ENCODE assay signal across 9 mouse cellular contexts in genomic region chr1:89941701-89942381, GRCm38 (mm10). TPM values are rescaled to one million over a fixed set of nuclear protein-coding genes. Genes with fewer than 3 reads are reported as not detected.
DNase-seq lines count a peak whose midpoint lies in the region; ATAC-seq lines count a peak whose summit lies in the region.
"Had no signal": no experiment of that assay in that cellular context is flagged by ENCODE, and none has a peak within 500 bp of the region (broad histone marks: within the 10 kb centered on the region; RNA-seq: fewer than 3 reads in every experiment).

No protein-coding gene starts in this region.

- H3K4me2 ChIP-seq in heart, embryonic 13.5 days, result peak overlapping the region; percentile 69
- H3K4me2 ChIP-seq in hindbrain, embryonic 16.5 days (ENCODE audit: low read length), result peak overlapping the region; percentile 70
- H3K4me2 ChIP-seq in neural tube, embryonic 12.5 days (replicated peaks), result peak overlapping the region; percentile 86

- H3K27ac ChIP-seq in heart, embryonic 13.5 days (replicated peaks), result no peak overlapping the region
- H3K27ac ChIP-seq in hindbrain, embryonic 16.5 days (ENCODE audit: low read depth, low read length), result 0 out of 2 replicates have a peak overlapping the region, but pooled peaks have one; percentile 49
- peak overlapping the region; percentile 72 for H3K27ac ChIP-seq in neural tube, embryonic 12.5 days

- under 1% methylated on average over 40 of the region's 40 CpGs for WGBS in heart, embryonic 13.5 days
- under 1% methylated on average over 40 of the region's 40 CpGs for WGBS in hindbrain, embryonic 16.5 days
- WGBS in neural tube, embryonic 12.5 days, result under 1% methylated on average over 40 of the region's 40 CpGs

- H3K36me3 ChIP-seq in heart, embryonic 13.5 days, result no peaks in the 10 kb centered on the region
- H3K36me3 ChIP-seq in hindbrain, embryonic 16.5 days (ENCODE audit: control insufficient read depth, insufficient read depth, low read length), result no peaks in the 10 kb centered on the region
- no peaks in the 10 kb centered on the region for H3K36me3 ChIP-seq in neural tube, embryonic 12.5 days

- DNase-seq in heart, adult 11 months, result no peak
- DNase-seq in embryo, embryonic 11 days, result peak; percentile 75
- no peak for DNase-seq in right cerebral cortex, postnatal 25 days
- no peak for DNase-seq in layer of hippocampus, adult 9-10 months (ENCODE audit: low spot score)

- peak overlapping the region; percentile 49 for H3K4me3 ChIP-seq in heart, embryonic 13.5 days
- peak overlapping the region; percentile 38 for H3K4me3 ChIP-seq in hindbrain, embryonic 16.5 days (ENCODE audit: low read length)
- H3K4me3 ChIP-seq in neural tube, embryonic 12.5 days, result peak overlapping the region; percentile 36

- no peak for ATAC-seq in heart, embryonic 13.5 days (ENCODE audit: extremely low read depth, insufficient number of reproducible peaks, low FRiP score, low TSS enrichment)
- ATAC-seq in hindbrain, embryonic 16.5 days, result peak; percentile 34; the same call in 1 of the 2 replicates
- ATAC-seq in neural tube, embryonic 12.5 days (ENCODE audit: low FRiP score, low read depth), result peak; percentile 57
- no peak for ATAC-seq in activated CD4-positive, CD25-positive, alpha-beta regulatory T cell, adult 4 months
- ATAC-seq: Patski had no signal

- peaks cover 96% of the 10 kb centered on the region for H3K27me3 ChIP-seq in heart, embryonic 13.5 days (replicated peaks)
- H3K27me3 ChIP-seq in hindbrain, embryonic 16.5 days (replicated peaks; ENCODE audit: control insufficient read depth, insufficient read depth, low read length), result peaks cover 46% of the 10 kb centered on the region
- peaks cover 55% of the 10 kb centered on the region for H3K27me3 ChIP-seq in neural tube, embryonic 12.5 days (replicated peaks)
- H3K27me3 ChIP-seq: Patski had no signal

- H3K9ac ChIP-seq in heart, embryonic 13.5 days, result peak overlapping the region; percentile 53
- H3K9ac ChIP-seq in hindbrain, embryonic 16.5 days (ENCODE audit: low read depth, low read length), result peak overlapping the region; percentile 60
- H3K9ac ChIP-seq in neural tube, embryonic 12.5 days, result peak overlapping the region; percentile 59

- H3K9me3 ChIP-seq in heart, embryonic 13.5 days, result no peaks in the 10 kb centered on the region
- H3K9me3 ChIP-seq in hindbrain, embryonic 16.5 days (ENCODE audit: control insufficient read depth, low read length), result no peaks in the 10 kb centered on the region
- H3K9me3 ChIP-seq in neural tube, embryonic 12.5 days, result no peaks in the 10 kb centered on the region

- H3K4me1 ChIP-seq in heart, embryonic 13.5 days, result peaks cover 24% of the 10 kb centered on the region
- H3K4me1 ChIP-seq in hindbrain, embryonic 16.5 days (ENCODE audit: control insufficient read depth, insufficient read depth, low read depth, low read length), result peaks cover 7% of the 10 kb centered on the region
- peaks cover 22% of the 10 kb centered on the region for H3K4me1 ChIP-seq in neural tube, embryonic 12.5 days

RNA-seq across cellular contexts. Expression of gene Gbx2, which starts 10.9 kb away (rescaled TPM):
- polyA plus RNA-seq in heart, embryonic 13.5 days (2015; fragmentation: Nextera tagmentation; extraction: Ambion mirVana), result 0.13 and 0.29 TPM in 2 replicates
- polyA plus RNA-seq in hindbrain, embryonic 16.5 days (2015; fragmentation: Nextera tagmentation; extraction: Ambion mirVana), result 33.0 and 35.8 TPM in 2 replicates
- polyA plus RNA-seq in neural tube, embryonic 12.5 days (2016; fragmentation: Nextera tagmentation; extraction: Ambion mirVana), result 78.5 and 91.6 TPM in 2 replicates
- not detected for polyA plus RNA-seq in activated CD4-positive, CD25-positive, alpha-beta regulatory T cell, adult 4 months (2017; shearing (Covaris generic))

Comparison
In these comparisons a context has a peak if more than half of its experiments do, and no peak if none do; other contexts are left out.
1. ATAC-seq: peak in hindbrain, embryonic 16.5 days (single experiment) and neural tube, embryonic 12.5 days (single experiment); none in heart, embryonic 13.5 days (single experiment) and activated CD4-positive, CD25-positive, alpha-beta regulatory T cell, adult 4 months (single experiment).
2. RNA of gene Gbx2, which starts 10.9 kb away (polyA plus RNA-seq): 78.5 to 91.6 TPM in neural tube, embryonic 12.5 days and 33.0 to 35.8 TPM in hindbrain, embryonic 16.5 days; 0.13 to 0.29 TPM in heart, embryonic 13.5 days and not detected in activated CD4-positive, CD25-positive, alpha-beta regulatory T cell, adult 4 months; every median in the first group is over 10 times any median in the second.
3. Peak in every context shown above with its lines, with median percentiles within 50 percentile points of each other: H3K4me2 ChIP-seq, H3K4me3 ChIP-seq and H3K9ac ChIP-seq.